Mouse (Mus musculus) E14TG2a.4 (cell line): ENCODE data around the gene Rcor2.

Experiments
- CTCF ChIP-seq: conservative IDR thresholded peaks from 2 replicates; pipeline ENCODE4 v1.5.1; 2014; ENCODE audit warnings: low read length
- NANOG ChIP-seq: IDR thresholded peaks from 2 replicates; pipeline ENCODE4 v1.6.1; 2014; ENCODE audit warnings: borderline replicate concordance, low read length, mixed read lengths
- POU5F1 ChIP-seq: IDR thresholded peaks from 2 replicates; pipeline ENCODE4 v1.6.1; 2014; ENCODE audit warnings: low read length, borderline replicate concordance

DNA sequence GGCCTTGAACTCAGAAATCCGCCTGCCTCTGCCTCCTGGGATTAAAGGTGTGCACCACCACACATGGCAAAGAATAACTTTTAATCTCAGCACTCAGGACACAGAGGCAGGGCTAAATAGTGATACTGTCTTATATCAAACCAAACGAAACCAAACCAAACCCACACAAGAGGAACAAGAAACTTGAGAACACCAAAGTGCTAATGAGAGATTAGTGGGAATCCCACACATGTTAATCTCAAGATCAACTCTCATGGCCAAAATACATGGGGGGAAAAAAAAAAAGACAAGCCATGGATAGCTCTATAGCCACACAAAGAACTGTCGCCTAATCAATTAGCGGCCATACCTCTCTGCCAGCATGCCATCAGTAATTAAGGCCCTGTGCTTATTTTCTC, 48.5 kb downstream of the Rcor2 start:
- TF ChIP-seq CTCF (no peak), POU5F1 (no peak), NANOG (no peak)
